Mouse (Mus musculus) heart, adult 2 months (tissue): ENCODE measurements around the gene Lmntd1. TPM values are rescaled to one million over a fixed set of nuclear protein-coding genes. Genes with fewer than 3 reads are reported as not detected.

Source experiments
- DNase-seq, 2 experiments: peaks; one replicate each; pipeline ENCODE4 v3.0.0; 2021
- H3K27ac ChIP-seq: fragments of 200-600 bp; 2 replicates; pipeline ENCODE4 v1.8.1; 2022
- H3K27me3 ChIP-seq: fragments of 200-500 bp; 2 replicates; pipeline ENCODE4 v1.6.1; 2012; ENCODE audit warnings: mild to moderate bottlenecking, low read length, inconsistent platforms, mixed read lengths; ENCODE audit not compliant: control insufficient read depth, insufficient read depth
- H3K36me3 ChIP-seq: fragments of 200-500 bp; 2 replicates; pipeline ENCODE4 v1.6.1; 2012; ENCODE audit warnings: low read length, inconsistent platforms; ENCODE audit not compliant: control insufficient read depth, insufficient read depth
- H3K4me1 ChIP-seq: fragments of 200-500 bp; 2 replicates; pipeline ENCODE4 v1.6.1; 2011; ENCODE audit warnings: low read length; ENCODE audit not compliant: control insufficient read depth, insufficient read depth
- H3K4me3 ChIP-seq: fragments of 200-600 bp; 2 replicates; pipeline ENCODE4 v1.8.1; 2022
- H3K79me2 ChIP-seq: fragments of 200-500 bp; replicated peaks from 2 replicates; pipeline ENCODE4 v1.6.1; 2012; ENCODE audit warnings: mild to moderate bottlenecking, inconsistent platforms, low read length, moderate library complexity, mixed read lengths; ENCODE audit not compliant: control insufficient read depth, insufficient read depth
- H3K9ac ChIP-seq: fragments of 200-500 bp; 2 replicates; pipeline ENCODE4 v1.6.1; 2012; ENCODE audit warnings: low read depth, mild to moderate bottlenecking, control low read depth, inconsistent platforms, low read length, mixed read lengths
- CTCF ChIP-seq: fragments of 200-600 bp; IDR thresholded peaks from 2 replicates; pipeline ENCODE4 v1.8.1; 2022; ENCODE audit warnings: antibody characterized with exemption, mild to moderate bottlenecking, moderate library complexity
- EP300 ChIP-seq: fragments of 200-500 bp; IDR thresholded peaks from 2 replicates; pipeline ENCODE4 v1.6.1; 2011; ENCODE audit warnings: low read depth, low read length, control low read depth; ENCODE audit not compliant: insufficient read depth
- POLR2A ChIP-seq: fragments of 200-500 bp; IDR thresholded peaks from 2 replicates; pipeline ENCODE4 v1.6.1; 2011; ENCODE audit warnings: mild to moderate bottlenecking, low read depth, low read length, control low read depth; ENCODE audit not compliant: insufficient read depth
- WGBS: fragments of 180-500 bp; shearing (Covaris S2); methylation state at CpG from one replicate; pipeline ENCODE4 v1.1.7; 2018; 5-methylcytosine and 5-hydroxymethylcytosine counted together
- intact Hi-C: fragments of 180-260 bp; cut with DNase I; formaldehyde crosslinking; loops from one replicate; pipeline ENCODE4 v1.15.1; 2025
- polyA plus RNA-seq: library from polyadenylated mRNA; depleted of rRNA; stranded (reverse); fragments of >200 nt; gene quantifications from 2 replicates; pipeline ENCODE4 v1.2.3, GENCODE M21; 2012
- total RNA-seq, 2 experiments: library from RNA; stranded (reverse); gene quantifications; 2 replicates each; pipeline ENCODE4 v1.2.3; 2021

The Lmntd1 gene
- total and polyA plus RNA-seq, 3 experiments = 2.0 to 6.7 (median 2.2) TPM

GRCm38 (mm10) chr6:145482656-145483317 is 131.3 kb downstream of the Lmntd1 start:
- TF ChIP-seq EP300 = no peak
- TF ChIP-seq CTCF = no peak
- TF ChIP-seq POLR2A = no peak
- no peaks in the 10 kb centered on the region for H3K27me3 ChIP-seq
- H3K4me3 ChIP-seq = no peak overlapping the region
- intact Hi-C loops = no loop called here
- WGBS = 55% methylated on average over 17 of the region's 17 CpGs
- no peak for DNase-seq
- no peak overlapping the region for H3K9ac ChIP-seq
- peaks cover 15% of the 10 kb centered on the region for H3K4me1 ChIP-seq
- H3K36me3 ChIP-seq = no peaks in the 10 kb centered on the region
- H3K27ac ChIP-seq = no peak overlapping the region
- H3K79me2 ChIP-seq = no peaks in the 10 kb centered on the region

- H3K9ac ChIP-seq = no peak overlapping the region
- H3K27me3 ChIP-seq = no peaks in the 10 kb centered on the region
- no peak overlapping the region for H3K4me3 ChIP-seq
- peak; percentile 26 to 33 for DNase-seq
- no peak overlapping the region for H3K27ac ChIP-seq
- no peaks in the 10 kb centered on the region for H3K36me3 ChIP-seq
- no peaks in the 10 kb centered on the region for H3K79me2 ChIP-seq
- TF ChIP-seq POLR2A (no peak), EP300 (no peak), CTCF (no peak)
- WGBS = 57% methylated on average over 15 of the region's 15 CpGs
- H3K4me1 ChIP-seq = peaks cover 15% of the 10 kb centered on the region
- intact Hi-C loops = no loop called here
These were observed 132.2 kb downstream of the Lmntd1 start for GRCm38 (mm10) chr6:145481938-145482337.

- H3K4me1 ChIP-seq = peaks cover 10% of the 10 kb centered on the region
- no peaks in the 10 kb centered on the region for H3K36me3 ChIP-seq
- H3K27ac ChIP-seq = no peak overlapping the region
- TF ChIP-seq CTCF (no peak), EP300 (no peak), POLR2A (no peak)
- H3K27me3 ChIP-seq = no peaks in the 10 kb centered on the region
- no peak overlapping the region for H3K9ac ChIP-seq
- WGBS = 72% methylated on average over 4 of the region's 4 CpGs
- no peaks in the 10 kb centered on the region for H3K79me2 ChIP-seq
- no peak for DNase-seq
- H3K4me3 ChIP-seq = no peak overlapping the region
- intact Hi-C loops = no loop called here
These were observed 135.3 kb downstream of the Lmntd1 start for GRCm38 (mm10) chr6:145478821-145479271.

GRCm38 (mm10) chr6:145477367-145477905 is 136.7 kb downstream of the Lmntd1 start:
- 80% methylated on average over 10 of the region's 10 CpGs for WGBS
- intact Hi-C loops = no loop called here
- peaks cover 5% of the 10 kb centered on the region for H3K4me1 ChIP-seq
- TF ChIP-seq CTCF (no peak), EP300 (no peak), POLR2A (no peak)
- H3K9ac ChIP-seq = no peak overlapping the region
- H3K27me3 ChIP-seq = no peaks in the 10 kb centered on the region
- H3K27ac ChIP-seq = no peak overlapping the region
- no peak for DNase-seq
- no peaks in the 10 kb centered on the region for H3K36me3 ChIP-seq
- H3K4me3 ChIP-seq = no peak overlapping the region
- H3K79me2 ChIP-seq = no peaks in the 10 kb centered on the region

- H3K79me2 ChIP-seq = no peaks in the 10 kb centered on the region
- H3K36me3 ChIP-seq = no peaks in the 10 kb centered on the region
- DNase-seq = no peak
- 64% methylated on average over 11 of the region's 11 CpGs for WGBS
- H3K4me3 ChIP-seq = no peak overlapping the region
- H3K9ac ChIP-seq = no peak overlapping the region
- TF ChIP-seq POLR2A (no peak), EP300 (no peak), CTCF (no peak)
- no peaks in the 10 kb centered on the region for H3K4me1 ChIP-seq
- intact Hi-C loops = no loop called here
- no peak overlapping the region for H3K27ac ChIP-seq
- H3K27me3 ChIP-seq = no peaks in the 10 kb centered on the region
These were observed 142.4 kb downstream of the Lmntd1 start for GRCm38 (mm10) chr6:145471638-145472247.
